Mouse (Mus musculus): ENCODE results near the gene Adarb1.

DNA sequence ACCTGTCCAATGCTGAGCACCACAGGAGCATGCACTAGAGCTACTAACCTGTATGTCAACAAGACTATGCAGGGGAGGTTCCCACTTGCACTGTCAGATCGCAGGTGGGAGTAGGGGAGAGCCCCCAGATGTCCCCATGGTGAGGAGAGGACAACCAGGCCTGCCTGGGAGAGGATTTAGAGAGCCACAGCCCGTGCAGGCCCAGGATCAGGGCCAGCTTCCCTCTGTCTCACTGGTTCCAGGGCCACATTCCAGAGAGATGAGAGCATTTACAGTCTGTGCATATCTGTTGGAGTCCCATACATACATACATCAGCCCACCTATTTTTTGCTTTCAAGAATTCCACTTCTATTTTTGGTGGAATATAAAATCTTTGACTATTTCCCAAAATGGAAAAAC, 9.5 kb upstream of the Adarb1 start:
- TF ChIP-seq CTCF (IDR thresholded peaks at IDR 0.05; ENCODE audit: control insufficient read depth, insufficient read depth, insufficient replicate concordance, low read depth, low read length) (no peak), POLR2A (IDR thresholded peaks at IDR 0.05; ENCODE audit: control insufficient read depth, low read depth, low read length) (no peak)

Data from testis, adult 2 months (tissue).